Mouse (Mus musculus) midbrain, embryonic 13.5 days (tissue): Measurements from ENCODE around the gene Fam205c. TPM values are rescaled to one million over a fixed set of nuclear protein-coding genes. Genes with fewer than 3 reads are reported as not detected.

Experiments
- ATAC-seq: fragments of 200-750 bp; cut with Nextera tagmentation; 2 replicates; pipeline ENCODE4 v1.8.0; 2017; ENCODE audit warnings: mild to moderate bottlenecking, moderate TSS enrichment, moderate library complexity
- H3K27ac ChIP-seq: fragments of 300-500 bp; sonication (generic); 2 replicates; pipeline ENCODE4 v1.5.1; 2015; ENCODE audit warnings: inconsistent platforms, mild to moderate bottlenecking, moderate library complexity
- H3K27me3 ChIP-seq: fragments of 300-500 bp; sonication (generic); 2 replicates; pipeline ENCODE4 v1.6.1; 2015; ENCODE audit warnings: mild to moderate bottlenecking, inconsistent platforms
- H3K36me3 ChIP-seq: fragments of 300-500 bp; sonication (generic); 2 replicates; pipeline ENCODE4 v1.6.1; 2015; ENCODE audit warnings: mild to moderate bottlenecking, inconsistent platforms
- H3K4me1 ChIP-seq: fragments of 300-500 bp; sonication (generic); replicated peaks from 2 replicates; pipeline ENCODE4 v1.6.1; 2015; ENCODE audit warnings: inconsistent platforms
- H3K4me2 ChIP-seq: fragments of 300-500 bp; sonication (generic); replicated peaks from 2 replicates; pipeline ENCODE4 v1.6.1; 2015; ENCODE audit warnings: moderate library complexity, mild to moderate bottlenecking, inconsistent platforms
- H3K4me3 ChIP-seq: fragments of 300-500 bp; sonication (generic); replicated peaks from 2 replicates; pipeline ENCODE4 v1.5.1; 2015; ENCODE audit warnings: mild to moderate bottlenecking, inconsistent platforms
- H3K9ac ChIP-seq: fragments of 300-500 bp; sonication (generic); replicated peaks from 2 replicates; pipeline ENCODE4 v1.6.1; 2015; ENCODE audit warnings: mild to moderate bottlenecking, inconsistent platforms
- H3K9me3 ChIP-seq: fragments of 300-500 bp; sonication (generic); 2 replicates; pipeline ENCODE4 v1.6.1; 2016; ENCODE audit warnings: mild to moderate bottlenecking, inconsistent platforms
- WGBS: fragments of 180-500 bp; shearing (Covaris S2); methylation state at CpG from one replicate; pipeline ENCODE4 v1.1.7; 2015; 5-methylcytosine and 5-hydroxymethylcytosine counted together
- polyA plus RNA-seq: library from polyadenylated mRNA; unstranded; fragments of >200 nt; fragmentation: Nextera tagmentation; extraction: Ambion mirVana; gene quantifications from 2 replicates; pipeline ENCODE4 v1.2.1, GENCODE M21; 2015

Fam205c gene
- 1.2 and 1.7 TPM in 2 replicates for polyA plus RNA-seq

DNA sequence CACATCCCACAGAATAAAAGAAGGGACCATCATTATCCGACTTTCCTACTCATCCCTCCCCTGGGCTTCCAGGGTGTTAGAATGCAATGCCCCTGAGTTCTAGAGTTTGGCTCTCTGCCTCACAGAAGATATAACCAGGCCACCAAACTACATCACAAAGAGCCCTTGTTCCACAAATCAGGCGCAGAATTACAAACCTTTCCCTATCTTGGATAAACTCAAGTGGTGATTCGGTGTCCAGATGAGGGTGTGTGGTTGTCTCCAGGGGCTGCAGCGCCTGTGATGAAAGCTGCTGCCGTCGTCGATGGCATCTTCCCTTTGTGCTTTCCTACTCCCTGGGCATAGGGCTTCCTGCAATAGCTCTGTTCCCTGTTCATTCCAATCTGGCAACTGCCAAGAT lies at the start of gene Fam205c:
Gene Fam205c, minus strand, starts transcription at position 101 of the 400 bp plus-strand sequence.
- WGBS = 86% methylated on average over 7 of the region's 7 CpGs
- Histone ChIP-seq H3K36me3 (no peaks in the 10 kb centered on the region), H3K27ac (no peak within 1 kb of the TSS), H3K4me1 (no peaks in the 10 kb centered on the region), H3K4me2 (no peak within 1 kb of the TSS), H3K9ac (no peak within 1 kb of the TSS), H3K27me3 (no peaks in the 10 kb centered on the region), H3K4me3 (no peak within 1 kb of the TSS), H3K9me3 (no peaks in the 10 kb centered on the region)
- no peak for ATAC-seq

- Histone ChIP-seq H3K9ac (no peak overlapping the region; the same call in 1 of the 2 replicates), H3K9me3 (no peaks in the 10 kb centered on the region), H3K4me2 (no peak overlapping the region), H3K4me3 (no peak overlapping the region), H3K36me3 (no peaks in the 10 kb centered on the region), H3K27me3 (peaks cover 14% of the 10 kb centered on the region), H3K27ac (no peak overlapping the region), H3K4me1 (peaks cover 20% of the 10 kb centered on the region)
- WGBS = 93% methylated on average over 8 of the region's 8 CpGs
- ATAC-seq = no peak
These were observed 48.4 kb upstream of the Fam205c start for GRCm38 (mm10) chr4:42922461-42922860.

- H3K4me3 ChIP-seq = no peak overlapping the region
- no peak overlapping the region for H3K4me2 ChIP-seq
- no peaks in the 10 kb centered on the region for H3K9me3 ChIP-seq
- no peak for ATAC-seq
- no peaks in the 10 kb centered on the region for H3K36me3 ChIP-seq
- H3K9ac ChIP-seq = no peak overlapping the region; the same call in 1 of the 2 replicates
- peaks cover 16% of the 10 kb centered on the region for H3K27me3 ChIP-seq
- peaks cover 23% of the 10 kb centered on the region for H3K4me1 ChIP-seq
- WGBS = 59% methylated on average over 6 of the region's 6 CpGs
- H3K27ac ChIP-seq = no peak overlapping the region
These were observed 48.0 kb upstream of the Fam205c start for GRCm38 (mm10) chr4:42922056-42922455.

DNA sequence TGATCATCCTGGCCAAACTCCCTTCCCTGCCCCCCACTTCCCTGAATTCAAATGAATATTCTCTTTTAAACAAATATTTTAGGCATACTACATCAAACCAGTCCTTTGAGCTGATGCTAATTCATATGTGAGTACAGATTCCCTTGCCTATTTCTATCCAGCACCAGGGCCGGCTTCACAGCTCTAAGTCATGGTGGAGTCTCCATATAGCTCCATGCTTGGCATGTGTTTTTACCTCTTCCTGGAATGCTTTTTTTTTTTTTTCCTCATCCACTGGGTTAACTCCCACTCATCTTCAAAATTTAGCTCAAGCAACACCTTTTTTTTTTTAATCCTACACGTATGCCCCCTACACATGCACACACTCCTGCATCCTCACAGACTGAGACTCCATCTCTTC lies 47.5 kb upstream of the Fam205c start:
- Histone ChIP-seq H3K27me3 (peaks cover 16% of the 10 kb centered on the region), H3K4me2 (no peak overlapping the region), H3K9ac (no peak overlapping the region), H3K4me1 (peaks cover 25% of the 10 kb centered on the region), H3K9me3 (no peaks in the 10 kb centered on the region), H3K27ac (no peak overlapping the region), H3K4me3 (no peak overlapping the region), H3K36me3 (no peaks in the 10 kb centered on the region)
- no peak for ATAC-seq
- 86% methylated on average over 2 of the region's 2 CpGs for WGBS

- Histone ChIP-seq H3K27me3 (peaks cover 20% of the 10 kb centered on the region), H3K27ac (no peak overlapping the region), H3K4me2 (no peak overlapping the region), H3K36me3 (no peaks in the 10 kb centered on the region), H3K9me3 (no peaks in the 10 kb centered on the region), H3K9ac (no peak overlapping the region), H3K4me3 (no peak overlapping the region), H3K4me1 (peaks cover 28% of the 10 kb centered on the region)
- ATAC-seq = no peak
- WGBS = 91% methylated on average over 9 of the region's 9 CpGs
These were observed 46.7 kb upstream of the Fam205c start for GRCm38 (mm10) chr4:42920726-42921125.

DNA sequence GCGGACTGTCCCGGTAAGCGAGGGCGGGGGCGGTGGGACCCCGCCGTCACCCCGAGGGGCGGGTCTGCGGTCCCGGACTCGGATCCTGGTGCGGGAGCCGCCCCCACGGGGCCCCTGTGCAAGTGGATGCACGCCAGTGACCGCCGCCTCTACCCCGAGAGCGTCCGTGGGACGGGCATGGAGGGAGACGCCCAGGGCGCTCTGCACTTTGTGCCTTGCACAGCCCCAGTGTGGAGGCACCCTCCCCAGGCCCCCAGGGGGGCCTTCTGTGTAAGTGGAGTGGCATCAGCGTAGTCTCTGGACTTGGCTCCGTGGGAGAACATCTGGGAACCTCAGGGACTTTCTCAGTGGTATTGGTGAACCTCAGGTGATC lies 43.4 kb upstream of the Fam205c start:
- Histone ChIP-seq H3K27me3 (peaks cover 23% of the 10 kb centered on the region), H3K4me1 (peaks cover 23% of the 10 kb centered on the region), H3K4me2 (peak overlapping the region; percentile 80), H3K9me3 (no peaks in the 10 kb centered on the region), H3K9ac (peak overlapping the region; percentile 84), H3K27ac (peak overlapping the region; percentile 44; the same call in 1 of the 2 replicates), H3K4me3 (peak overlapping the region; percentile 66), H3K36me3 (no peaks in the 10 kb centered on the region)
- ATAC-seq = peak; percentile 75
- 3% methylated on average over 19 of the region's 26 CpGs for WGBS

- WGBS = 1% methylated on average over 36 of the region's 90 CpGs
- H3K36me3 ChIP-seq = no peaks in the 10 kb centered on the region
- peak within 1 kb of the TSS; percentile 60 for H3K27ac ChIP-seq
- H3K9me3 ChIP-seq = no peaks in the 10 kb centered on the region
- H3K27me3 ChIP-seq = peaks cover 23% of the 10 kb centered on the region
- peak within 1 kb of the TSS; percentile 84 for H3K9ac ChIP-seq
- H3K4me2 ChIP-seq = peak within 1 kb of the TSS; percentile 80
- H3K4me3 ChIP-seq = peak within 1 kb of the TSS; percentile 66
- peaks cover 17% of the 10 kb centered on the region for H3K4me1 ChIP-seq
- ATAC-seq = peak; percentile 88
These were observed 42.8 kb upstream of the Fam205c start, which contains the start of gene Phf24 for GRCm38 (mm10) chr4:42916617-42917401. TSS of gene Phf24 (plus strand) at chr4:42916660.

DNA sequence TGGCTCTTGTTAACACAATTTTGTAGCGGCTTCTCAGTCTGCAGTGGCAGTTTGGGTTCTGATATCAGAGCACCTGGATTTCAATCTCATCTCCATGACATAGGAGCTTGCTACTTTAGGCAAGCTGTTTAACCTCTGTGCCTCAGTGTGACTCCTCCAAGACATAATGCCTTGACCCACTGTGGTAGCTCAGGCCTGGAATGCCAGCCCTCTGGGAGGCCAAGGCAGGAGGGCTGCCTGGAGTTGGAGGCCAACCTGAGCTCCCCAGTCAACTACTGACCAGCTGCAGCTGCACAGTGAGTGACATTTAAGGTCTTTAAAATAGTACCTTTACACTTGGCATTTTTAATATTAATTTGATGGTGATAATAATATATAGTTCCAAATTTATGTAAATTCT lies 41.9 kb upstream of the Fam205c start:
- Histone ChIP-seq H3K4me1 (peaks cover 16% of the 10 kb centered on the region), H3K36me3 (no peaks in the 10 kb centered on the region), H3K27me3 (peaks cover 23% of the 10 kb centered on the region), H3K27ac (no peak overlapping the region), H3K4me3 (peak overlapping the region; percentile 66; the same call in 1 of the 2 replicates), H3K9me3 (no peaks in the 10 kb centered on the region), H3K9ac (no peak overlapping the region), H3K4me2 (0 out of 2 replicates have a peak overlapping the region, but pooled peaks have one; percentile 80)
- WGBS = 68% methylated on average over 1 of the region's 1 CpGs
- no peak for ATAC-seq

DNA sequence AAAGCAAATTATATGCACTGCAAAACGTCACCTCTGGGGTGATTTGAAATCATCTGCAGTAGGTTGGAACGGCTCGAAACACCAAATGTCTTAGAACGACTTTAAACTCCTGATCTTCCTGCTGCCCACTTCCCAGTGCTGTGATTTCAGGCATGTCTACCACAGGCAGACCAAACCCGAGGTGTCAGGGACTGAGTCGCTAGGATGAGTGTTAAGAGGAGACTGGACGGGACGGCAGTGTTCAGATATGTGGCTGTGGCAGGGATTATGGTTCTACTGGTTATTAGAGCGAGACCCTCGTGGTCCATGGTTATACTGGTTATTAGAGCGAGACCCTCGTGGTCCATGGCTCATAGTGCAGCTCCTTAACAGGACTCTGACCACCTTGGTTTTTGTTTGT lies 41.3 kb upstream of the Fam205c start:
- no peak overlapping the region for H3K9ac ChIP-seq
- peaks cover 12% of the 10 kb centered on the region for H3K4me1 ChIP-seq
- no peak overlapping the region for H3K4me2 ChIP-seq
- peaks cover 23% of the 10 kb centered on the region for H3K27me3 ChIP-seq
- H3K27ac ChIP-seq = no peak overlapping the region
- WGBS = 86% methylated on average over 12 of the region's 12 CpGs
- no peaks in the 10 kb centered on the region for H3K9me3 ChIP-seq
- H3K4me3 ChIP-seq = no peak overlapping the region
- no peak for ATAC-seq
- H3K36me3 ChIP-seq = no peaks in the 10 kb centered on the region

- no peaks in the 10 kb centered on the region for H3K36me3 ChIP-seq
- no peak for ATAC-seq
- no peak overlapping the region for H3K27ac ChIP-seq
- no peak overlapping the region for H3K4me2 ChIP-seq
- WGBS = 58% methylated on average over 10 of the region's 10 CpGs
- H3K27me3 ChIP-seq = peaks cover 20% of the 10 kb centered on the region
- H3K9me3 ChIP-seq = no peaks in the 10 kb centered on the region
- H3K4me3 ChIP-seq = no peak overlapping the region
- H3K9ac ChIP-seq = no peak overlapping the region
- H3K4me1 ChIP-seq = peaks cover 12% of the 10 kb centered on the region
These were observed 39.4 kb upstream of the Fam205c start for GRCm38 (mm10) chr4:42913391-42913790.

GRCm38 (mm10) chr4:42904966-42905365 lies 30.9 kb upstream of the Fam205c start:
- no peak overlapping the region for H3K9ac ChIP-seq
- no peaks in the 10 kb centered on the region for H3K27me3 ChIP-seq
- H3K4me1 ChIP-seq = peaks cover 8% of the 10 kb centered on the region
- H3K36me3 ChIP-seq = no peaks in the 10 kb centered on the region
- no peaks in the 10 kb centered on the region for H3K9me3 ChIP-seq
- WGBS = 35% methylated on average over 6 of the region's 6 CpGs
- H3K4me3 ChIP-seq = no peak overlapping the region
- no peak overlapping the region for H3K4me2 ChIP-seq
- ATAC-seq = no peak
- peak overlapping the region; percentile 31; the same call in 1 of the 2 replicates for H3K27ac ChIP-seq

DNA sequence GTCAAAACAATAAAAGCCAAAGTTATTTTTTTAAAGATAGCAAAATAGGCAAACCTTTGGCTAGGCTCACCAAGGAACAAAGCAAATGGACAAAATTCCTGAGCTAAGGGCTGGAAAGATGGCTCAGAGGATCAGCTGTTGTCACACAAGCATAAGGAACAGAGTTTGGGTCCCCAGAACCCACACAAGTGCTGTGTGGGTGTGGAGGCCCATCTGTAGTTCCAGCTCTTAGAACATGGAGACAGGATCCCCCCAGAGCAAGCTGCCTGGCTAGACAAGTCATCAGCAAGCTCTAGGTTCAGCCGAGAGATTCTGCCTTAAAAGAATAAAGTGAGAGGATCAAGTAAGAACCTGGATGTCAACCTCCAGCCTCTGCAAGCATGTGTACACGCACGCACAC lies 30.5 kb upstream of the Fam205c start:
- ATAC-seq = no peak
- no peak overlapping the region for H3K4me3 ChIP-seq

More for the DNA sequence above, 30.5 kb upstream of the Fam205c start:
- H3K4me2 ChIP-seq = no peak overlapping the region
- H3K27me3 ChIP-seq = no peaks in the 10 kb centered on the region
- no peaks in the 10 kb centered on the region for H3K36me3 ChIP-seq
- no peaks in the 10 kb centered on the region for H3K9me3 ChIP-seq
- WGBS = 73% methylated on average over 3 of the region's 3 CpGs
- peak overlapping the region; percentile 31; the same call in 1 of the 2 replicates for H3K27ac ChIP-seq
- peaks cover 8% of the 10 kb centered on the region for H3K4me1 ChIP-seq
- no peak overlapping the region for H3K9ac ChIP-seq
